Mouse (Mus musculus): ENCODE data around the gene Itgb4. TPM values are rescaled to one million over a fixed set of nuclear protein-coding genes. Genes with fewer than 3 reads are reported as not detected.
"Not testable (repeated sequence)": the region's sequence is repeated elsewhere in the genome, so short reads cannot be mapped to it uniquely, and the experiment has no call there.

Gene Itgb4
- polyA plus RNA-seq, 1 experiment from 2014 or later = 4.2 TPM

DNA sequence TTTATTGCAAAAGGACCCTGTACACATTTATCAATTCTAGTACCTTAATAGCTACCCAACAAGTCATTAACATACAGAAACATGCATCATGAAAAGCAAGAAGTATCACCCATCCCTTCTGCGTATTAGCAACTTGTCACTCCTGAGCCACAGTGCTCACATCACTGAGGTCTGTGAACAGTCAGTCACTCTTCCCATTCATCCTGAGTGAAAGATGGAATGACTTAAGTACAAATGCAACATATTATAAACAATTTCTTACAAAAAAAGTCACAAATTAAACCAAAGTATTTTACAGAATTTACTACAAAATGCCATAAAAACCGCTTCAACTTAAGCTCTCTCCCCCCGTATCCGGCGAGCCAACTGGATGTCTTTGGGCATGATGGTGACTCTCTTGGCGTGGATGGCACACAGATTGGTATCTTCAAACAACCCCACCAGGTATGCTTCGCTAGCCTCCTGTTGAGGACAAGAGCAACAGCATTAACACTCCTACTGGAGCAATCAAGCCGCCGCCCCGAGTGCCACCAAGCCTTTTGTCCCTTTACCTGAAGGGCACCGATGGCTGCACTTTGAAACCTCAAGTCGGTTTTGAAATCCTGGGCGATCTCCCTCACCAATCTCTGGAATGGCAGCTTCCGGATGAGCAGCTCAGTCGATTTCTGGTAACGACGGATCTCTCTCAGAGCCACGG, 48.7 kb downstream of the Itgb4 start:
- ATAC-seq (ENCODE audit: insufficient number of reproducible peaks, insufficient read depth, low FRiP score, low TSS enrichment); H3K9me3 ChIP-seq; H3K4me1 ChIP-seq; H3K27me3 ChIP-seq: not testable (repeated sequence)
- 5% methylated on average over 18 of the region's 18 CpGs for WGBS
- Histone ChIP-seq H3K27ac (peak overlapping the region; percentile 100), H3K36me3 (peaks cover 17% of the 10 kb centered on the region), H3K4me3 (peak overlapping the region; percentile 95), H3K9ac (peak overlapping the region; percentile 100), H3K4me2 (replicated peaks) (peak overlapping the region; percentile 67)

GRCm38 (mm10) chr11:116023771-116024355, 49.4 kb downstream of the Itgb4 start:
- Histone ChIP-seq H3K9ac (peak overlapping the region; percentile 100), H3K4me2 (replicated peaks) (peak overlapping the region; percentile 67), H3K27me3 (no peaks in the 10 kb centered on the region), H3K36me3 (peaks cover 17% of the 10 kb centered on the region), H3K4me3 (peak overlapping the region; percentile 95), H3K4me1 (no peaks in the 10 kb centered on the region), H3K27ac (peak overlapping the region; percentile 100), H3K9me3 (no peaks in the 10 kb centered on the region)
- ATAC-seq (ENCODE audit: insufficient number of reproducible peaks, insufficient read depth, low FRiP score, low TSS enrichment) = peak; percentile 17
- under 1% methylated on average over 55 of the region's 57 CpGs for WGBS

GRCm38 (mm10) chr11:116024356-116024808, 49.9 kb downstream of the Itgb4 start:
- under 1% methylated on average over 37 of the region's 37 CpGs for WGBS

DNA sequence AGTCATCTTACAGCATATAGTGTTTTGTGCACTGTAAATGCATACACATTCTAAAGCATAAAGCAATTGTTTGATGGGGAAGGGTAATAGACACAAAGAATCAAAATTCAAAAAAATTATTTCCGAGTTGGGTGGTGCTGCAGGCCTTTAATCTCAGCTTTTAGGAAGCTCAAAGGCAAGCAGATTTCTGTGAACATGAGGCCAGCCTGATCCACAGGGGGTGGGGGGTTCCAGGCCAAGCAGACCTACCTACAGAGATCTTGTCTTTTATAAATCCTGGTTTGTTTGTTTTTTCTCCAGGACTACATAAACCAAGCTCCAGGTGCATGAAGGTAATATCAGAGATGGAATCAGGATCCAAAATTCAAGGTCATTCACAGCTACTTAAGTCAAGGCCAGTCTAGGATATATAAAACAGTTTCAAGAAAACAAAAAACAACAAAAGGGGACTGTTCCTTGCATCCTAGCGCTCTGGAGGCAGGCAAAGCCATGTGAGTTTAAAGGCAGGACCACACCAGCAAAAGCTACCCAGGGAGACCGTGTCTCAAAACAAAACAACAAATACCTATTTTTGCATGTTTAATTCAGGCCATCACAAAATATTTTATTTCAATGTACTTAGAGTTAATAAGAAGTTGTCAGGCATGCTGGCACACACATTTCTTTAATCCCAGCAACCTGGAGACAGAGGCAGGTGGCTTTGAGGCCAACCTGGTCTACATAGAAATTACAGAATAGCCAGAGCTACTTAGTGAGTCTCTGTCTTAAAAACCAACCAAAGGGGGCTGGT, 50.7 kb downstream of the Itgb4 start:
- peaks cover 17% of the 10 kb centered on the region for H3K36me3 ChIP-seq
- 90% methylated on average over 3 of the region's 3 CpGs for WGBS
- H3K4me1 ChIP-seq = no peaks in the 10 kb centered on the region
- no peak overlapping the region for H3K9ac ChIP-seq
- no peak for ATAC-seq (ENCODE audit: insufficient number of reproducible peaks, insufficient read depth, low FRiP score, low TSS enrichment)
- H3K4me2 ChIP-seq (replicated peaks) = no peak overlapping the region
- 0 out of 2 replicates have a peak overlapping the region, but pooled peaks have one; percentile 31 for H3K27ac ChIP-seq
- no peaks in the 10 kb centered on the region for H3K27me3 ChIP-seq
- H3K4me3 ChIP-seq = no peak overlapping the region
- H3K9me3 ChIP-seq = no peaks in the 10 kb centered on the region

More at GRCm38 (mm10) chr11:116024356-116024808, 49.9 kb downstream of the Itgb4 start:
- Histone ChIP-seq H3K4me3 (peak overlapping the region; percentile 95), H3K27me3 (no peaks in the 10 kb centered on the region), H3K4me1 (no peaks in the 10 kb centered on the region), H3K9ac (peak overlapping the region; percentile 100), H3K4me2 (replicated peaks) (peak overlapping the region; percentile 67; the same call in 1 of the 2 replicates), H3K9me3 (no peaks in the 10 kb centered on the region), H3K27ac (peak overlapping the region; percentile 100), H3K36me3 (peaks cover 17% of the 10 kb centered on the region)
- peak; percentile 91 for ATAC-seq (ENCODE audit: insufficient number of reproducible peaks, insufficient read depth, low FRiP score, low TSS enrichment)

- WGBS = 80% methylated on average over 4 of the region's 4 CpGs
- Histone ChIP-seq H3K36me3 (no peaks in the 10 kb centered on the region), H3K9ac (no peak within 1 kb of the TSS), H3K4me3 (no peak within 1 kb of the TSS), H3K4me2 (replicated peaks) (no peak within 1 kb of the TSS), H3K27ac (no peak within 1 kb of the TSS), H3K27me3 (no peaks in the 10 kb centered on the region), H3K9me3 (no peaks in the 10 kb centered on the region), H3K4me1 (peaks cover 17% of the 10 kb centered on the region)
- no peak for ATAC-seq (ENCODE audit: insufficient number of reproducible peaks, insufficient read depth, low FRiP score, low TSS enrichment)
These were observed 53.2 kb downstream of the Itgb4 start, which contains the start of gene H3f3b for GRCm38 (mm10) chr11:116027756-116028155. H3f3b (minus strand) TSS chr11:116027962.

DNA sequence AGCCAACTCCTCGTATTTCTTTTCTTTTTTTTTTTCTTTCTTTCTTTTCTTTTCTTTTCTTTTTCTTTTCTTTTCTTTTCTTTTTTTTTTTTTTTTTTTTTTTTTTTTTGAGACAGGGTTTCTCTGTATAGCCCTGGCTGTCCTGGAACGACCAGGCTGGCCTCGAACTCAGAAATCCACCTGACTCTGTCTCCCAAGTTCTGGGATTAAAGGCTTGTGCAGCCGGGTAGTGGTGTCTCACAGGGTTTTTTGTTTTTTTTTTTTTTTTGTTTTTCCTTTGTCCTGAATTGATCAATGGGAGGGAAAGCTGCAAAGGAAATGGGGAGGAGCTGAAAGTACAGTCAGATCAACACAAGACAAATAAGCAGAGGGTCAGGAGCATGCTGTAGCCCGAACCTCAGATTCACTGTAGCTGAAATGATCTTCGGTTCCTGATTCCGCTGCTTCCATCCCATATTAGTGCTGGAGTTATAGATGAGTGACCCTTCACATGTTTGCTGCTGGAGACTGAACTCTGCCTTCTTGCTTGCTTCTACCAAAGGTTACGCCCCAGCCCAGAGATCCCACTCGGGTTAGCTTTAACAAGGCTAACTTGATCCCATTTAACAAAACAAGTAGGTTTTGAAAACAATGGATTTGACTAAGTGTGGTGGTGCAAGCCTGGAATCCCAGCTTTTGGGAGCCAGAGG, 53.8 kb downstream of the Itgb4 start:
- Histone ChIP-seq H3K4me3 (no peak overlapping the region), H3K4me2 (replicated peaks) (no peak overlapping the region), H3K9ac (no peak overlapping the region), H3K4me1 (peaks cover 17% of the 10 kb centered on the region), H3K36me3 (no peaks in the 10 kb centered on the region), H3K9me3 (no peaks in the 10 kb centered on the region), H3K27me3 (no peaks in the 10 kb centered on the region), H3K27ac (no peak overlapping the region)
- WGBS = 75% methylated on average over 9 of the region's 9 CpGs
- no peak for ATAC-seq (ENCODE audit: insufficient number of reproducible peaks, insufficient read depth, low FRiP score, low TSS enrichment)

DNA sequence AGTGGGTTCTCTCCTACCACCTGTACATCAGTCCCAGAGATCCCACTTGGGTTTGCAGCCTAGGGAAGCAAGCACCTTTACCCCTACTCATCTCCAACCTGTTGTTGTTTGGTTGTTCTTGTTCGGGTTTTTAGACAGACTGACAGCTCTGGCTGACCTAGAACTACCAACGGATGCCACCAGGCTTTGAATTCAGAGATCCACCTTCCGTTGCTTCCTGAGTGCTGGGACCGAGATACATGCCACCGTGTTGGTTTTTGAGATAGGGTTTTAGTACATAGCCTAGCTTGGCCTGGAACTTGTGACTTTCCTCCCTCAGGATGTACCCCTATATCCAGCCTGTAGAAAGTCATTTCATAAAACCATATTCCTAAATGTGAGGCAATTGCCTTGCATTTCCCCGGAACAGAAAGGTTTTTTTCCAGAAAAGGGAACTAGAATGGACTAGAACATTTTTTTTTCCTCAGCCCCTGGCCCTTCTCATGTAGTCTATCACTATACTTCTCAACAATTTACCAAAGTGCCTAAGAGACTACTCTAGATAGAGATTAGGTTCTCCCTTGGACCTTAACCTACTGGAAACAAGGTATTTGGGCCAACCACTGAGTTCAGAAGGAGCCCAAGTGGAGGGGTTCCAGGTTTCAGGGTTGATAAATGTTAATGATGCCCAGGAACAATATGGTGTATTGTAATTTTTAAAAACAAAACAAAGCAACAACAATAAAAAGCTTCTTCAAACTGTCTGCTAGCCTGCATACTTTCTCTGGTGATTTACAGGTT, 54.8 kb downstream of the Itgb4 start:
- Histone ChIP-seq H3K27me3 (no peaks in the 10 kb centered on the region), H3K9me3 (no peaks in the 10 kb centered on the region), H3K9ac (peak overlapping the region; percentile 45), H3K36me3 (no peaks in the 10 kb centered on the region), H3K4me3 (peak overlapping the region; percentile 62), H3K4me2 (replicated peaks) (peak overlapping the region; percentile 50), H3K4me1 (peaks cover 17% of the 10 kb centered on the region), H3K27ac (no peak overlapping the region)
- ATAC-seq (ENCODE audit: insufficient number of reproducible peaks, insufficient read depth, low FRiP score, low TSS enrichment) = no peak
- WGBS = 83% methylated on average over 6 of the region's 6 CpGs

- peak within 1 kb of the TSS; percentile 62 for H3K4me3 ChIP-seq
- peak; percentile 92 for ATAC-seq (ENCODE audit: insufficient number of reproducible peaks, insufficient read depth, low FRiP score, low TSS enrichment)
- H3K4me2 ChIP-seq (replicated peaks) = peak within 1 kb of the TSS; percentile 90
- WGBS = under 1% methylated on average over 67 of the region's 67 CpGs
- no peaks in the 10 kb centered on the region for H3K27me3 ChIP-seq
- H3K27ac ChIP-seq = peak within 1 kb of the TSS; percentile 99
- peak within 1 kb of the TSS; percentile 89 for H3K9ac ChIP-seq
- 0 out of 2 replicates have a peak, but pooled peaks cover 7% of the 10 kb centered on the region for H3K36me3 ChIP-seq
- peaks cover 17% of the 10 kb centered on the region for H3K4me1 ChIP-seq
- no peaks in the 10 kb centered on the region for H3K9me3 ChIP-seq
These were observed 55.8 kb downstream of the Itgb4 start, which contains the start of gene Unk for GRCm38 (mm10) chr11:116030088-116030897. Unk (plus strand) TSS chr11:116030322.

- Histone ChIP-seq H3K4me2 (replicated peaks) (peak overlapping the region; percentile 90), H3K36me3 (0 out of 2 replicates have a peak, but pooled peaks cover 8% of the 10 kb centered on the region), H3K4me1 (peaks cover 17% of the 10 kb centered on the region), H3K4me3 (peak overlapping the region; percentile 62), H3K27ac (peak overlapping the region; percentile 99), H3K27me3 (no peaks in the 10 kb centered on the region), H3K9ac (peak overlapping the region; percentile 89), H3K9me3 (no peaks in the 10 kb centered on the region)
- 0 out of 2 replicates have a peak, but pooled peaks have one; percentile 8 for ATAC-seq (ENCODE audit: insufficient number of reproducible peaks, insufficient read depth, low FRiP score, low TSS enrichment)
- WGBS = 28% methylated on average over 14 of the region's 14 CpGs
These were observed 56.7 kb downstream of the Itgb4 start for GRCm38 (mm10) chr11:116030898-116031845.
